Mouse (Mus musculus): ENCODE measurements at regions not wholly inside any gene's neighbourhood (a gene's known extent, or its start where the extent isn't known, plus 50 kb on each side); places are given as distances from the start of the nearest gene placed in this dataset.

GRCm38 (mm10) chr1:177504743-177505142 lies 62.6 kb downstream of the Zbtb18 start:
- TF ChIP-seq CTCF (IDR thresholded peaks at IDR 0.05; ENCODE audit: low read depth) = no peak
- TF ChIP-seq EP300 (IDR thresholded peaks at IDR 0.05; ENCODE audit: low read depth) = no peak
